8 mouse cellular contexts compared by ENCODE assay signal in genomic region chr11:48806856-48807562, GRCm38 (mm10). TPM values are rescaled to one million over a fixed set of nuclear protein-coding genes. Genes with fewer than 3 reads are reported as not detected.
A peak's percentile ranks its signal among the peaks of the same experiment; 100 is the strongest.
DNase-seq lines count a peak whose midpoint lies in the region; ATAC-seq lines count a peak whose summit lies in the region.

No protein-coding gene starts in this region.

- no peak overlapping the region for H3K9ac ChIP-seq in kidney, embryonic 16.5 days (replicated peaks; ENCODE audit: low read length)
- no peak overlapping the region for H3K9ac ChIP-seq in embryonic facial prominence, embryonic 15.5 days

- no peak overlapping the region for H3K4me2 ChIP-seq in kidney, embryonic 16.5 days (replicated peaks; ENCODE audit: low read depth, low read length)
- no peak overlapping the region for H3K4me2 ChIP-seq in embryonic facial prominence, embryonic 15.5 days (replicated peaks)

- peaks cover 9% of the 10 kb centered on the region for H3K4me1 ChIP-seq in kidney, embryonic 16.5 days (ENCODE audit: insufficient read depth, low read length)
- H3K4me1 ChIP-seq in embryonic facial prominence, embryonic 15.5 days = peaks cover 15% of the 10 kb centered on the region

- H3K27me3 ChIP-seq in kidney, embryonic 16.5 days (ENCODE audit: insufficient read depth, low read length) = no peaks in the 10 kb centered on the region
- H3K27me3 ChIP-seq in embryonic facial prominence, embryonic 15.5 days = no peaks in the 10 kb centered on the region

- no peaks in the 10 kb centered on the region for H3K9me3 ChIP-seq in kidney, embryonic 16.5 days (ENCODE audit: low read length)
- no peaks in the 10 kb centered on the region for H3K9me3 ChIP-seq in embryonic facial prominence, embryonic 15.5 days (replicated peaks)

- peaks cover 86% of the 10 kb centered on the region for H3K36me3 ChIP-seq in kidney, embryonic 16.5 days (ENCODE audit: insufficient read depth, low read length)
- H3K36me3 ChIP-seq in embryonic facial prominence, embryonic 15.5 days = peaks cover 98% of the 10 kb centered on the region

- 67% methylated on average over 21 of the region's 21 CpGs for WGBS in kidney, embryonic 16.5 days
- 53% methylated on average over 21 of the region's 21 CpGs for WGBS in embryonic facial prominence, embryonic 15.5 days

- no peak overlapping the region for H3K4me3 ChIP-seq in kidney, embryonic 16.5 days (ENCODE audit: low read length)
- no peak overlapping the region for H3K4me3 ChIP-seq in embryonic facial prominence, embryonic 15.5 days (replicated peaks)

- peak; percentile 44 for ATAC-seq in kidney, embryonic 16.5 days (ENCODE audit: low FRiP score, low TSS enrichment)
- peak; percentile 25 for ATAC-seq in embryonic facial prominence, embryonic 15.5 days (ENCODE audit: insufficient number of reproducible peaks, low FRiP score, low TSS enrichment, low read depth)

- no peak for DNase-seq in kidney, adult 9 months
- DNase-seq in layer of hippocampus, postnatal 36 days = peak; percentile 36 to 57
- peak; percentile 35 for DNase-seq in neural tube, embryonic 10.5 days (ENCODE audit: extremely low spot score, low spot score)
- no peak for DNase-seq in spleen, adult 18-20 months
- DNase-seq in MN1 (ENCODE audit: low spot score) = no peak
- DNase-seq in cerebellum, adult 9-10 months = no peak

- 0 out of 2 replicates have a peak overlapping the region, but pooled peaks have one; percentile 12 for H3K27ac ChIP-seq in kidney, embryonic 16.5 days (ENCODE audit: low read length)
- H3K27ac ChIP-seq in embryonic facial prominence, embryonic 15.5 days (replicated peaks) = peak overlapping the region; percentile 4; the same call in 1 of the 2 replicates

RNA-seq across cellular contexts. Expression of gene Rack1, which starts 6.9 kb away (rescaled TPM):
- 712 and 779 TPM in 2 replicates for polyA plus RNA-seq in kidney, embryonic 16.5 days (2015; fragmentation: Nextera tagmentation; extraction: Ambion mirVana)
- 718 and 762 TPM in 2 replicates for polyA plus RNA-seq in embryonic facial prominence, embryonic 15.5 days (2015; fragmentation: Nextera tagmentation; extraction: Ambion mirVana)
- 100 to 1,000 TPM; 241 to 254 TPM for total RNA-seq in layer of hippocampus, postnatal 36 days (2021)

RNA-seq across cellular contexts. Expression of gene Trim41, which starts 10.1 kb away (rescaled TPM):
- 7.1 and 7.2 TPM in 2 replicates for polyA plus RNA-seq in kidney, embryonic 16.5 days (2015; fragmentation: Nextera tagmentation; extraction: Ambion mirVana)
- polyA plus RNA-seq in embryonic facial prominence, embryonic 15.5 days (2015; fragmentation: Nextera tagmentation; extraction: Ambion mirVana) = 7.5 and 8.1 TPM in 2 replicates
- total RNA-seq in layer of hippocampus, postnatal 36 days (2021) = 10 to 100 TPM; 58.3 to 59.6 TPM

RNA-seq across cellular contexts. Expression of gene Trim7, which starts 18.9 kb away (rescaled TPM):
- polyA plus RNA-seq in kidney, embryonic 16.5 days (2015; fragmentation: Nextera tagmentation; extraction: Ambion mirVana) = 4.4 and 4.8 TPM in 2 replicates
- polyA plus RNA-seq in embryonic facial prominence, embryonic 15.5 days (2015; fragmentation: Nextera tagmentation; extraction: Ambion mirVana) = 5.4 and 5.8 TPM in 2 replicates
- total RNA-seq in layer of hippocampus, postnatal 36 days (2021) = 1 to 10 TPM; 1.6 to 2.5 TPM

RNA-seq across cellular contexts. Expression of gene Gm12184, which starts 19.4 kb away (rescaled TPM):
- polyA plus RNA-seq in kidney, embryonic 16.5 days (2015; fragmentation: Nextera tagmentation; extraction: Ambion mirVana) = 0.86 and 1.2 TPM in 2 replicates
- 2.3 and 4.9 TPM in 2 replicates for polyA plus RNA-seq in embryonic facial prominence, embryonic 15.5 days (2015; fragmentation: Nextera tagmentation; extraction: Ambion mirVana)
- total RNA-seq in layer of hippocampus, postnatal 36 days (2021) = 1 to 10 TPM in 1 of 2 experiments, under 1 TPM in 1; 0.40 to 1.3 TPM

Comparison
In these comparisons a context has a peak if more than half of its experiments do, and no peak if none do; other contexts are left out.
1. DNase-seq: peak in layer of hippocampus, postnatal 36 days (2 of 2) and neural tube, embryonic 10.5 days (single experiment); none in kidney, adult 9 months (single experiment), spleen, adult 18-20 months (0 of 2), MN1 (single experiment) and cerebellum, adult 9-10 months (single experiment).